Mouse (Mus musculus): ENCODE results near the gene Plekhn1.

DNA sequence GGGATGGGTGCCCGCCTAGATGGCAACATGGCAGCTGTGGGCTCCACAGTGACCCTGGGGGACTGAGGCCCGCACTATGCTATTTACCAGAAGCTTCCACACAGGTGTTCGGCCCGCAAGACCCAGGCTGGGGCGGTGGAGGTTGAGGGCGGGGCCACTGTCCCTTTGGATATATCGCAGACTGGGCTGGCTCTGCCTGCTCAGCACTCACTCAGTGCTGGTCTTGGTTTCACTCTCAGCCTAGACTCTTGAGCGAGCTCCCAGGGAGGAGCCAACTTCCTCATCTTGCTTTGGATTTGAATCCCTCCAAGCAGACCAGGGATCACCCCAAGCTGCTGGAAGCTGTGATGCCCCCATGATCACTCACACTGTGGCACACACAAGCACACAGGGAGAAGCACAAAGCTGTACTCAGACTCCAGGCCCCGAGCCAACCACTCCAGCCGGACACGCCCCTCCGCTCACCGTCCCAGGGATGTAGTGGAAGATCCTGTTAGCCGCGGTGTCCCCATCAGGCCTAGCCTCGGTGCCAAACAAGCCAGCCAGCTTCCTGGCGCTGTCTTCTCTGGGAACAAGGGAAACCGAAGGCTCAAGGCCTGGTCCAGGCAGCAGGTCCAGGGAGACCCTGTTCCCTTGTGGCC lies 6.8 kb downstream of the Plekhn1 start:
- TF ChIP-seq CTCF (IDR thresholded peaks at IDR 0.05; ENCODE audit: insufficient read depth, low read length) (no peak), POLR2A (IDR thresholded peaks at IDR 0.05; ENCODE audit: borderline replicate concordance, extremely low read depth, low read depth, low read length) (no peak)

Data from lung, adult 2 months (tissue).